Mouse (Mus musculus) layer of hippocampus, adult 9-11 months (tissue): ENCODE measurements around the gene Rbms2.
"Not testable (repeated sequence)": the region's sequence is repeated elsewhere in the genome, so short reads cannot be mapped to it uniquely, and the experiment has no call there.

Source experiments
- DNase-seq: peaks from one replicate; pipeline ENCODE4 v3.0.0; 2022

Rbms2 gene

GRCm38 (mm10) chr10:128192030-128192766 lies 12.1 kb upstream of the Rbms2 start:
- not testable (repeated sequence) for DNase-seq

- DNase-seq: no peak
Measured at GRCm38 (mm10) chr10:128191472-128191871, 11.4 kb upstream of the Rbms2 start.

- DNase-seq: peak; percentile 70
Measured at GRCm38 (mm10) chr10:128188242-128188877, 8.3 kb upstream of the Rbms2 start.

DNA sequence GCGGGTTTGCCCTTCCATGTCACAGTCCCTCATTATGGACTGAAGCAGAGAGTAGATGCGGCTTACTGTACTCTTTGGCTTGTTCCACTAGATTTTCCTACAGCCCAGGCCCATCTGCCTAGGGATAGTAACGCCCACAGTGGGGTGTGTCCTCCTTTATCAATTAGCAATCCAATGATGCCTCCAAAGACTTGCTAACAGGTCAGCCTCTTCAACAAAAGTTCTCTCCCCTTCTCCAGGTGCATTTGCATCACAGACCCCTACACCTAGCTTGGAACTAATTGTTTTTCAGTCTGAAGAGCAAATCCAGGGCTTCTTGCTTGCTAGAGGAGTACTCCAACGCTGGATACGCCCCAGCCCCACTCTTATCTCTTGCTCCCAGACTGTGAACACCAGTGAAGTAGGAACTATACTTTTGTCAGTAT lies 7.1 kb upstream of the Rbms2 start:
- no peak for DNase-seq

DNA sequence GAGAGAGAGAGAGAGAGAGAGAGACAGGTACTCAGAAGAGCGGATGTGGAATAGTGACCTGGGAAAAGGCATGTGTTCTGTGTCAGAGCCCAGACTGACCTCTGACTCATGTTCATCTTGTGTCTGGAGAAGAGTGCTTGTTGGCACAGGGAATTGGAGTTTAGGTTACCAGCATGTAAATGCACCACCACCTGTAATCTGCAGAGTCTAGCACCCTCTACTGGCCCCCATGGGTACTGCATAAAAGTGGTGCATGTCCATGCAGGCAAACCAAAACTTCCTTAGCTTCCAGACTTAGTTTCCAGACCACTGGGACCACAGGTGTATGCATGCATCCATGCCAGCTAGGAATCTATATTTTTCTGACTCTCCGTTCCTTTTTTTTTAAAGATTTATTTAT lies 5.9 kb upstream of the Rbms2 start:
- DNase-seq: peak; percentile 45

DNA sequence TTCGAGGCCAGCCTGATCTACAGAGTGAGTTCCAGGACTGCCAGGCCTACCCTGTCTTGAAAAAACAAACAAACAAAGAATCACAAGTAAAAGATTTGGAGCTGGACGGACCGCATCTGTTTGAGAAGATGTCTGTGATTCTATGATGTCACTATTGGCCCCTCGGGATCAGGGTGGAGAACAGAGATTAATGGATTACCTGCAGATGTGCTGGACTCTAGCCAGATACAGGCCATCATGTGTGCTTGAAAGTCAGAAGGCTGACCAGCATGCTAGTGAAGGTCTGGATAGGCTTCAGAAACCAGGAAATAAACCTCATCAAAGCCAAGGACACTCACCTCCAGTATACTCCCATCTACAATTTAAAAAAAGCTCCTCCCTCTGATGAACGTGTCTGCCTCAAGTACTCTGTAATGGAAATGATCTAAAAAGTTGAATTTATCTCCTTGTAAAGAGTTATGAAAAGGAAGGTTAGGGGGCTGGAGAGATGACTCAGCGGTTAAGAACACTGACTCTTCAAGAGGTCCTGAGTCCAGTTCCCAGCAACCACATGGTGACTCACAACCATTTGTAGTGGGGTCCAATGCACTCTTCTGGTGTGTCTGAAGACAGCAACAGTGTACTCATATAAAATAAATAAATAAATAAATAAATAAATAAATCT lies 5.3 kb upstream of the Rbms2 start:
- no peak for DNase-seq

- DNase-seq: no peak
Measured at GRCm38 (mm10) chr10:128184296-128184695, 4.2 kb upstream of the Rbms2 start.

DNA sequence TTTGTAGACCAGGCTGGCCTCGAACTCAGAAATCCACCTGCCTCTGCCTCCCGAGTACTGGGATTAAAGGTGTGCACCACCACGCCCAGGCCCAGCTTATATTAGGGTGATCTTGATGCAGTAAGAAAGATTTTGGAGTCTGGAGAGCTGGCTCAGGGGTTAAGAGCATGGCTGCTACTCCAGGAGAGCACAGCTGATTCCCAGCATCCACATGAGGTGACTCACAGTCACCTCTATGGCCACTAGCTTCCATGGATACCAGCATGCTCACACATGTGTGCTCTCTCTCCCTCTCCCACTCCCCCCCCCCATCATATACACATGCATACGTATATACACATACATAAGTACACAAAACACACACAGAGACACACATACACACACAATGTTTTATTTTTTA lies 2.8 kb downstream of the Rbms2 start:
- no peak for DNase-seq

DNA sequence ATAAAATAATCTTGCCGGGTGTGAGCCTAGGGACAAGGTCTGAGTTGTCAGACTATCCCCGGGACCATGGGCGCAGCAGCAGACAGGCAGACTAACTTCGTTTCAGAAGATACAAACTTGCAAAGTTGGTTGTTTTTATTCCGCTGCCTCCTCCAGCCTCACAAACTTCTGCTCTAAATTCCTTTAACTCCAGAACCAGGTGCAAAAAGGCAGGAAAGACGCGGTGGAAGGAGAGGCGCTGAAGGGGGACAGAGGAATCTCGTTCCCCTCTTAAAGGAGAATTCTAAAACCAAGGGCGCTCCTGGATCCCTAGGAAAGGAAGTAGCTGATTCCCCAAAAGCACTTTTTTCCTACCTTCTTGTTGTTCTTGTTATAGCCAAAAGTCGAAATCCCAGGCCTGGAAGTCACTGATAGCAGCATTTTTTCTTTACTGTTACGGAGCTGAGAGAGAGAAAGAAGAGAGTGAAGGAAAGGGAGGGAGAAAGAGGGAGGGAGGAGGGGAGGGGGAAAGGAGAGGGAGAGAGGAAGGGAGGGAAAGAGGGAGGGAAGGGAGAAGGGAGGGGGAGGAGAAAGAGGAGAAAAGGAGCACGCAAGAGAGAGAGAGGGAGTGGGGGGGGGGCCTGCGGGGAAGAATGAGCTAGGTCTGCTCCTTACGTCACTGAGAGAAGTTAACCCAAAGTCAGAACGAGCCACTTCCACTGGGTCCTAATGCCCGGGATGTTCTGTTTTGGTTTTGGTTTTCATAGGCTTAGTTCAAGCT lies 3.9 kb downstream of the Rbms2 start:
- peak; percentile 61 for DNase-seq

- no peak for DNase-seq
Measured at GRCm38 (mm10) chr10:128175302-128175701, 4.8 kb downstream of the Rbms2 start.

DNA sequence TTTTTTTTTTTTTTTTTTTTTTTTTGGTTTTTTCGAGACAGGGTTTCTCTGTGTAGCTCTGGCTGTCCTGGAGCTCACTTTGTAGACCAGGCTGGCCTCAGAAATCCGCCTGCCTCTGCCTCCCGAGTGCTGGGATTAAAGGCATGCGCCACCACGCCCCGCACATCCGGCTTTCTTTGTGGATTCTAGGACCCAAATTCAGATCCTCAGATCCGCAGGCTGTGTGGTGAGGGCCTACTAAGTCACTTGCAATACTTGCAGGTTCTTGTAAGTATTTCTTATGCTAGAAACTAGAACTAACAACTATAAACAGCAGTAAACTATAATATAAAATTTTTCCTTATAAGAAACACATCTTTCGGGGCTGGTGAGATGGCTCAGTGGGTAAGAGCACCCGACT lies 8.7 kb downstream of the Rbms2 start:
- not testable (repeated sequence) for DNase-seq

- no peak for DNase-seq
Measured at GRCm38 (mm10) chr10:128167091-128167490, 13.0 kb downstream of the Rbms2 start.

DNA sequence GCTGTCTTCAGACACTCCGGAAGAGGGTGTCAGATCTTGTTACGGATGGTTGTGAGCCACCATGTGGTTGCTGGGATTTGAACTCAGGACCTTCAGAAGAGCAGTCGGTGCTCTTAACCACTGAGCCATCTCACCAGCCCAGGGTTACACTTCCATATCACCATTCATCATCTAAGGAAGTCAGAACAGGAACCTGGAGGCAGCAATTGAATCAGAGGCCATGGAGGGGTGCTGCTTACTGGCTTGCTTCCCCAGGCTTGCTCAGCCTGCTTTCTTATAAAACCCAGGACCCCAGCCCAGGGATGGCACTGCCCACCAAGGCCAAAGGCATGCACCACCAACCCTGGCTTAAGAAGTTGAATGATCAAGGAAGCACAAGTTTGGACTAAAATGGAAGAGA lies 14.4 kb downstream of the Rbms2 start:
- DNase-seq: not testable (repeated sequence)

- DNase-seq: no peak
Measured at GRCm38 (mm10) chr10:128153978-128154377, 26.1 kb downstream of the Rbms2 start.

DNA sequence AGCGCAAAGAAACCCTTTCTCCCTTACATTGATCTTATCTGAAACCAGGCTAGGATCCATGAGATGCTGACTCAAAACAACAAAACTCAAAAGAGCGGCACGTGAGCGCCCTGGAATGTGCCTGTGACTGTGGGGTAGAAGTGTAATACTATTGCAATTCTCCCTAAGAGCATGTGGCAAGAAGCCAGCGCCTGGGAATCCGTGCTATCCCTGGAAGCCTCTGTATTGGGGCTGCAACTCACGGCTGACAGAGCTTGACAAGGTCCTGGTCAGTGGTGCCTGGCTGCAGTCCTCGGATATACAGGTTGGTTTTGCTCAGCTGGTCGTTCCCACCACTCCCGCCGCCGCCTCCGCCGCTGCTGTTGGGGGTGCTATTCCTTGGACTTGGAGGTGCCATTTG lies 29.2 kb downstream of the Rbms2 start:
- DNase-seq: no peak

DNA sequence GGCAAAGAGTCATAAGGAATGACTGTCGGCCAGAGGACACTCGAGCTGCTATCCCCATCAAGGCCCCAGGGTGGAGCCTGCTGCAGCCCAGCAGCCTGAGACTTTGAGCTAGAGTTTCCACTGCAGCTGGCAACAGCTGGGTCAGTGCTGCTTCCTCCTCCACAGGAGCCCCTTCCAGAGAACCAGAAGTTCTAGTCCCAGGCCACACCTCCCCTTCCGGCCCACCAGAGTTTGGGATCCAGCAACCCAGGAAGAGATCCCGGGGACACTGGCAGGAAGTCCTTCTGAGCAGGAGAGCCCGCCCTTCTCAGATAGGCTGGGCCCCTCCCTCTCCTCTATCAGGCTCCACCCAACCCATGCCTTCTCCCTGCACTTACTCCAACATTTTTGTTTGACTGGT lies 30.5 kb downstream of the Rbms2 start:
- DNase-seq: no peak

DNA sequence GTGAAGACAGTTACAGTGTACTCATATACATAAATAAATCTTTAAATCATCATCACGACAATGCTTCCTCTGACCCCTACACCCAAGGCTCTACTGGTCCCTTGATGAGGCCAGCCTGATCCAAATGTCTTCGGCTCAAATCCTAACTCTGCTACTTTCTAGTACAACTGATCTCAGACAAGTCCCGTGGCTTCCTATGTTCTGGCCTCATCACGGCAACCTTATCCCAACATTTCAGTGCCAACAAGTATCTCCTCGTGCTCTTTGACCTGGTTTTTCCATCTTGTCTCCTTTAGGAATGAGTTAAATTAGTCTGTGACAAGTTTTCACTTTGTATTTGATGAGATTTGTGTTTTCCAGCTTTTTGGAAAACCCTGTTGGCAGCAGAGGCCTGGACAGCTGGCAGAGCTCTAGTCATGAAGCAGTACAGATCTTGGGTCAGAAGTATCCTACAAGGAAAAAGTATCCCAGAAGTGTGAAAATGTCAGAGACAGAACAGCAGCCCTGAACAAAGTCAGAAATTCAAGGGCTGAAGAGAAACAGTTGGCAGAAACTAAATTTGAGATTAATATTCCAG lies 31.2 kb downstream of the Rbms2 start:
- DNase-seq: no peak

- no peak for DNase-seq
Measured at GRCm38 (mm10) chr10:128144961-128145360, 35.1 kb downstream of the Rbms2 start.

DNA sequence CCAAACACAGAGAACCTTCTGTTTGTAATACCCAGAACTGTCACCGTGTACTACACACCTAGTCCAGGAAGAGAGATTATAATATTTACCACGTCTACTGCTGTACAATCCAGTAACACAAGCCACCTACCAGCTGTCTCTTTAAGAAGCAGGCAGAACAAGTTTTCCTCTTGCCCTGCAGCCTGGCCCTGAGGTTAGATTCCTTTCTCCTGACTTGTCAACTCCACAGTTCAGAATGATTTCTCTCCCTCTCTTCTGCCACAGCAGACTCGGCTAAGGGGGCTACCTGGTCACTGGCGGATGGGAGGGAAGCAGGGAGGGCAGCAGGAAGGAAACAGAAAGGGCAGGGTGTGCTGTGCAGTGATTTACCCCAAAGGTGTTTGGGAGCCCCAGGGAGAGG lies 36.4 kb downstream of the Rbms2 start:
- DNase-seq: no peak

DNA sequence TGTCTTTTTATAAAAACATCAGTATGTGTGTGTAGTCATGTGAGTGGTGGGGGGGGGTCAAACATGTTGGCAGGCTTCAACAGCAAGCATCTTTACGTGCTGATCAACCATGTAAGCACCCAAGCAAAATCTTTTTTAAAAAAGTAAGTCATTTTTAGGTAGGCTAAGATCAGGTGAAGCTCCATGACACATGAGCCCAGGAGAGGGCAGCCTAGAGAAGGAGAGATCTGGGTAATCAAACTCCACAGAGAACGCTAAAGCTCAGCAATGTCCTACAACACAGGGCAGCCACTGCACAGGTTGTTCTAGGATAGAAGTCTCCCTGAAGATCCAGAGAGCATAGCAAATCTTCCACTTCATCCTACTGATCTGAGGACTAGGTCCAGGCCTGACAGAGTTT lies 37.9 kb downstream of the Rbms2 start:
- DNase-seq: no peak

- no peak for DNase-seq
Measured at GRCm38 (mm10) chr10:128140236-128140952, 39.7 kb downstream of the Rbms2 start.

DNA sequence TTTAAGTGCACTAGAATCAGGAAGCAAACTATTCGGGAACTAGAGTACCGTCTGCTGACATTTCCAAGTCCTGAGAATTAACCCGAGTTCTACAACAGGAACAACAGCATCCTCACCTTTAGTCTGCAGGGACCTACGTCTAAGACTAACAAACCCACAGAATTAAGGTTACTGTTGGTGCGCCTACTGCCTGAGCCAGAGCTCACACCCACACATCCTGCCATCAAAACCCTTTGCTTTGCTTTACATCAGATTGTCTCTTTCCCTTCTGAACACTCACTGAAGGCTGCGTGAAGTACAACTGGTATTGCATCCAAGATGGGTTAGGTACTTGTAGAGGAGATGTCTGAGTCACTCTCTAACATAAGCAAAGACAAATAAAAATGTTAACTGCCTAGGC lies 44.7 kb downstream of the Rbms2 start:
- no peak for DNase-seq
